Mouse (Mus musculus) brain, embryonic 14.5 days (tissue): Measurements from ENCODE around the gene Tjp1. TPM values are rescaled to one million over a fixed set of nuclear protein-coding genes. Genes with fewer than 3 reads are reported as not detected.

Experiments
- DNase-seq: peaks from one replicate; pipeline ENCODE4 v3.0.0-alpha.2; 2011; ENCODE audit warnings: low read depth
- CTCF ChIP-seq: fragments of 200-500 bp; IDR thresholded peaks from 2 replicates; pipeline ENCODE4 v1.5.1; 2012; ENCODE audit warnings: inconsistent platforms, mild to moderate bottlenecking, moderate library complexity, borderline replicate concordance; ENCODE audit not compliant: insufficient read depth, insufficient read length; ENCODE audit errors: extremely low read depth
- POLR2A ChIP-seq: fragments of 200-500 bp; IDR thresholded peaks from 2 replicates; pipeline ENCODE4 v1.6.1; 2012; ENCODE audit warnings: mild to moderate bottlenecking, inconsistent platforms, borderline replicate concordance; ENCODE audit not compliant: poor library complexity, insufficient read depth, insufficient read length, severe bottlenecking; ENCODE audit errors: extremely low read depth
- polyA plus RNA-seq: library from polyadenylated mRNA; depleted of rRNA; stranded (reverse); fragments of >200 nt; gene quantifications from 2 replicates; pipeline ENCODE4 v1.2.3, GENCODE M21; 2012; rRNA removed

Gene Tjp1
- polyA plus RNA-seq, result 29.6 and 44.8 TPM in 2 replicates

GRCm38 (mm10) chr7:65527071-65528007 lies at the start of gene Tjp1:
Gene Tjp1 (minus strand): TSS chr7:65527781.
- TF ChIP-seq CTCF (no peak), POLR2A (0 out of 2 replicates have a peak, but pooled peaks have one; percentile 26)

GRCm38 (mm10) chr7:65577118-65577517 lies 49.5 kb upstream of the Tjp1 start:
- TF ChIP-seq POLR2A, result no peak
- DNase-seq, result peak; percentile 78

More at GRCm38 (mm10) chr7:65527071-65528007, at the start of gene Tjp1:
- peak; percentile 70 for DNase-seq

GRCm38 (mm10) chr7:65572731-65573130 lies 45.1 kb upstream of the Tjp1 start:
- TF ChIP-seq POLR2A (no peak), CTCF (no peak)
- peak; percentile 91 for DNase-seq

- DNase-seq, result peak; percentile 60
- TF ChIP-seq CTCF, result no peak
- no peak for TF ChIP-seq POLR2A
These were observed 43.1 kb upstream of the Tjp1 start for GRCm38 (mm10) chr7:65570691-65571090.

- DNase-seq, result peak; percentile 72
- TF ChIP-seq CTCF, result no peak
- no peak for TF ChIP-seq POLR2A
These were observed 28.4 kb upstream of the Tjp1 start for GRCm38 (mm10) chr7:65555996-65556395.

- TF ChIP-seq CTCF (no peak), POLR2A (no peak)
- DNase-seq, result peak; percentile 7
These were observed 18.2 kb upstream of the Tjp1 start for GRCm38 (mm10) chr7:65545741-65546140.

GRCm38 (mm10) chr7:65532689-65533088 lies 5.1 kb upstream of the Tjp1 start:
- DNase-seq, result peak; percentile 74
- TF ChIP-seq POLR2A (no peak), CTCF (no peak)

GRCm38 (mm10) chr7:65523116-65523515 lies 4.5 kb downstream of the Tjp1 start:
- no peak for DNase-seq
- no peak for TF ChIP-seq CTCF
- TF ChIP-seq POLR2A, result no peak

GRCm38 (mm10) chr7:65522490-65522889 lies 5.1 kb downstream of the Tjp1 start:
- DNase-seq, result no peak
- TF ChIP-seq POLR2A, result no peak
- TF ChIP-seq CTCF, result peak; percentile 18; the same call in 1 of the 2 replicates

GRCm38 (mm10) chr7:65520622-65521021 lies 7.0 kb downstream of the Tjp1 start:
- DNase-seq, result no peak
- no peak for TF ChIP-seq POLR2A
- no peak for TF ChIP-seq CTCF

GRCm38 (mm10) chr7:65519788-65520563 lies 7.6 kb downstream of the Tjp1 start:
- DNase-seq, result peak; percentile 75
- peak; percentile 96 for TF ChIP-seq CTCF
- no peak for TF ChIP-seq POLR2A
